Mouse (Mus musculus) cortical plate, adult 2 months (tissue): ENCODE results near the gene Phka2.

Experiments
- CTCF ChIP-seq: fragments of 200-500 bp; IDR thresholded peaks from 2 replicates; pipeline ENCODE4 v1.5.1; 2011; ENCODE audit warnings: mild to moderate bottlenecking, control low read depth, low read length; ENCODE audit not compliant: insufficient read depth; ENCODE audit errors: extremely low read depth
- POLR2A ChIP-seq: fragments of 200-500 bp; IDR thresholded peaks from 2 replicates; pipeline ENCODE4 v1.6.1; 2011; ENCODE audit warnings: mild to moderate bottlenecking, low read length, control low read depth; ENCODE audit not compliant: insufficient read depth; ENCODE audit errors: extremely low read depth

DNA sequence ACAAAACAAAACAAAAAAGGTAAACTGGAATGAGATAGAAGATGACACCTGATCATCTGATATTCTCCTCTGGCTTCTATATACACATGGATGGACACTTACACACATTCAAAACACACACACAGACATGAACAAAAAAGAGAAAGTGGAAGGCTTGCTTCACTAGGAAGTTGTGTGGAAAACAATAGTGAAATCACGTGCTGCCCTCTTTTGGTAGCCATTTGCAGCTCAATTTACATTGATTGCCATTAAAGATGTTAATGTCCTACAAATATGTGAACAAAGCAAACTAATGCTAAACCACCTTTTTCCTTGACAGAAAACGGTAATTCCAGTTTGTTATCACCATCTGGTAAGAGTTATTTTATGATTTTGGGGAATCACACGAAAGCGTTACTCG lies 46.3 kb upstream of the Phka2 start:
- TF ChIP-seq CTCF (no peak), POLR2A (no peak)
